Mouse (Mus musculus): ENCODE data around the gene Shisa3.

The Shisa3 gene

GRCm38 (mm10) chr5:67607804-67608673, at the start of gene Shisa3:
Shisa3 (plus strand) TSS chr5:67607882.
- DNase-seq (ENCODE audit: low spot score in 2 of 2): no peak

DNA sequence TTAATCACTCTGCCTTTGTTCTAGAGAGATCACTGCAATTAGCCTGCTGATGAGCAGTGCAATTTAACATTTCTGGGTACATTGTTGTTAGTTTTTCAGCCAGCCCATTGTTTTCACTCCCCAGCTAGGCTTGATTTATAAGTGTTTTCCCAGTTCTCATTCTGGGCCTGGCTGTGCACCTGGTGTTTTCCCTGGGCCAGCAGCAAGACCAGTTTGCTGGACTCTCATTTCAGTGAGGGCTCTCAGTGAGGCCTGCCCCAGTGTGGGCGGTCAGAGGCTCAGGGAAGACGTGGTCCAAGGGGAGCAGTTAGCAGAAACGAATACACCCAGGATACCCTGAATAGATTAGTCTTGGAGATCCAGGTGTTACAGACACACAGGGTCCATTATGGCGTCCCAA, 49.0 kb upstream of the Shisa3 start:
- no peak for DNase-seq (ENCODE audit: low spot score in 2 of 2)

- DNase-seq (ENCODE audit: low spot score in 2 of 2): no peak
Measured at GRCm38 (mm10) chr5:67559063-67559462, 48.6 kb upstream of the Shisa3 start.

DNA sequence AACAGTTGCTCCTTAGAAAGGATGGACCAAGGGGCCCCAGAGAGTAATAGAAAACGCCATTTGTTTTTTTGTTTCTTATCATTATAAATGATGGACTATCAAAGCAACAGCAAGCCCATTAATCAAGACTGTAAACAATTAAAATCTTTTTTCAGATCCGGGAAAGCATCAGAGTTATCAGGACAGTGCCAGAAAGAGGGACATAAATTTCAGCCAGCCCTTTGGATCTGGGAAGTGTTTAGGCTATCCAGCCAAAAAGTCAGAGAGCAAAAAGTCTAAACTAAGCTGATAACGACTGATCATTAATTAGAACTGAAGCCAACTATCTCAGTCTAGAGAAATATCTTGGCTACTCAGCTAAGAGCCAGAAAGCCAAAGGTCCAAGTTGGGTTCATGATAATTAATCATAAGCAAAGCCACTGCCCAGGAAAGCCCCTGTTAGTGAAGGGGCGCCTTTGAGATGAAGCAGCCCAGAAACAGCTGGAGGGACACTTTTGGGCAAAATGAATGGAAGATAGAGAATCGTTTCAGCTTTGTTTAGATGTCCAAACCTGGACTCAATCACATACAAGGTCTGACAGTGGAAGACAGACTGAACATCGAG, 35.0 kb upstream of the Shisa3 start:
- DNase-seq (ENCODE audit: low spot score in 2 of 2): no peak

DNA sequence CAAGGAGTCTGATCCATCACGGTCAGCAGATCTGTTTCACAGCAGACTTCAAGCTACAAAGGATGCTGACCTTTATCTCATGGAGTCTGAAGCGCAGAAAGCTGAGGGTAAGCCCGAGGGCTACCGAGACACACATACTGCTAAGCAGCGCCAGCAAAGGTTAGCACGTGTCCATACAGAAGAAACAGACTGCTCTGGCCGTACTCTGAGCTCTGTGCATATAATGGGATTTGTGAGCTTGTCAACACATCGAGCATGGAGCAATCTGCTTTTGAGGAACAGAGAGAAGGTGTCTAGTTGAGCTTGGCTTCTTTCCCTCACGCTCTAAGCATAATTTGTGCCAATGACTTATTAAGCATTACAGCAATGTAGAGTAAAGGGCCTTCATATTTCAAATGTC, 33.6 kb upstream of the Shisa3 start:
- no peak for DNase-seq (ENCODE audit: low spot score in 2 of 2)

DNA sequence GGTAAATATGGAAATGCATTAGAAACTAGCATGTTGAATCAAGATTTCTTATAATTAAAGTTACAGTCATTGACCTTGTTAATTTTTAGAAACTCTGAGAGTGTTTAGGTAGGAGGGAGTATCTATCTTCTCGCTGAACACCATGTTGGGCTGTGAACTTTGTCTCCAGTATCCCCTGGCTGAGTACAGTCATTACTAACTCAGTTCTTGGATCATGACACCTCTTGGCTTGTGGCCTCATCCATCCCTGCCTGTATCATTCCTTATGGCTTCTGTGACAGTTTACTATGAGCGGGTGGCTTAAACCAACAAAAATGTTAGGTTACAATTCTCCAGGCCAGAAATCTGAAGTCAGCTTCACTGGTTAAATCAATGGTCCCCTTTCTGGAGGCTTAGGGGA, 32.0 kb upstream of the Shisa3 start:
- DNase-seq (ENCODE audit: low spot score in 2 of 2): no peak

DNA sequence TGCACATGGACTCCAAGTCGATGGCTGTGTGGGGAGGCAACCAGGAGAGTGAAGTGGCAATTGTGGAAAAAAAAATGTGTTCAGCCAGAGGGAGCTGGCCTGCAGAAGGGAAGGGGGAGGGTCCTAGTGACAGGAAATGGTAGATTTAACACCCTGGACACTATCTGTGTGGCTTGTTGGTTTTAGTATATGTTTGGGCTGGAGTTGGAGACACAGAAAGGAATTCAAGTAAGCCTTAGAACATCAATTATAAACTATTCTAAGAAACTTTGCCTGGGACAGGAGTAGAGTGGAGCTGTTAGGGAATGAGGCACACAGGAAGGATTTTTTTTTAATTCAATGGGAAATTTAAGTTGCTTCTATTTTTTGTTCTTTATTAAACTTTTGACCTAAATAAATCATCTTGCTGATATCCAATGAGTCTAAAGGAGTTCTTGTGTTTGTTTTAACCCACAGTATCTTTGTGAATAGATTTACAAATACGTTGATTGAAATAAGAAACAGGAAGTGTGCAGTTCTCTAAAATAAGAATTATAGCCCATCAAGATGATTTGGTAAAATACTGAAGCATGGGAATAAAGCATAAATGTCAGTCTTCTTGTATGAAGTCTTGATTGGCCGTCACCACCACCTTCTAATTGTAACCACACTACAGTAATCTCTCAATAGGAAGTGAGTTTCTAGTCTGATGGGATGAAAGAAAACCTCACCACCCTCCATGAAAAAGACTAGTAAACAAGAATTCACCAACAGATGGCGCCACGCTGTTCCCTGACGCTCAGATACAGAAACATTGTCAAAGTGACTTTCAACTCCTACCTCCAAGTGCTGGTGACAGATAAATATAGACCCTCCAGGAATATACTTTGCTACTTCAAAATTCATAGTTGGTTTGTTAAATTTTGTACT, 27.7 kb upstream of the Shisa3 start:
- DNase-seq (ENCODE audit: low spot score in 2 of 2): peak in 1 of 2 experiments; percentile 4

- DNase-seq (ENCODE audit: low spot score in 2 of 2): no peak
Measured at GRCm38 (mm10) chr5:67595070-67595469, 12.6 kb upstream of the Shisa3 start.

GRCm38 (mm10) chr5:67595629-67596028, 12.1 kb upstream of the Shisa3 start:
- no peak for DNase-seq (ENCODE audit: low spot score in 2 of 2)

DNA sequence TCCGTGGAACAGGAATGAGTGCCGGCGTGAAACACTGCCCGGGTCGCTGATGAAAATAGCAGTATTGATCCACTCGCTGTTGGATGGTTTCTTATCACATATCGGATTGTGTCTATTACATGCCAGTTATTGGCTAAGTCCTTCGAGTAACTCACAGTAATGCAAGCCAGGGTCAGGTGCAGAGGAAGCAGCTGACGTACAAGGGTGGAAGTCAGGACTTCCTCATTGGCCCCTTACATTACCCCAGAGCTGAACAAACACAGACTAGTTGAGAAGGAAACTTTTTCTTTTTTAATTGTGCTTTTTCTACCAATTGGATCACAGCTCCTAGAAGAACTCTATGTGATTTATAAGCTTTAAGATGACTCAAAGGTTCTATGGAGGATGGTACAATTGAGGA, 7.7 kb upstream of the Shisa3 start:
- no peak for DNase-seq (ENCODE audit: low spot score in 2 of 2)

DNA sequence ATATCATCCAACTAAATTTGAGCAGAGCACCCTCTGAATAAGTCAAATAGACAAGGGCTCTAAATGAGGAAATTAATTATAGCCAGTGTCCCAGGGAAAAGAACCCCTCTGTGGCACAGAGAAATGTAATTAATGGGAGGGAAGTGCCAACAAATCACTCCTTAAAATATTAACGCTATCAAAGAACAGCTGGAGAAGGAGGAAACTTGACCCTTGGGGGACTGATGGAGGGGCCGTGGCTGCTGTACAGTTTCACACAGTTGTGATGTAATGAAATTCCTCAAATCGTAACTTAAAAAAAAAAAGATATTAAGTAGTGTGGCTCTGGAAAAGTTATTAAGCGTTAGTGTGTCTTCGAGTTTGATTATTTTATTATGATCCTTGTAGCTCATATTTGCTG, 1.7 kb upstream of the Shisa3 start:
- no peak for DNase-seq (ENCODE audit: low spot score in 2 of 2)

GRCm38 (mm10) chr5:67606916-67607803, 522 bp upstream of the Shisa3 start:
- DNase-seq (ENCODE audit: low spot score in 2 of 2): no peak

DNA sequence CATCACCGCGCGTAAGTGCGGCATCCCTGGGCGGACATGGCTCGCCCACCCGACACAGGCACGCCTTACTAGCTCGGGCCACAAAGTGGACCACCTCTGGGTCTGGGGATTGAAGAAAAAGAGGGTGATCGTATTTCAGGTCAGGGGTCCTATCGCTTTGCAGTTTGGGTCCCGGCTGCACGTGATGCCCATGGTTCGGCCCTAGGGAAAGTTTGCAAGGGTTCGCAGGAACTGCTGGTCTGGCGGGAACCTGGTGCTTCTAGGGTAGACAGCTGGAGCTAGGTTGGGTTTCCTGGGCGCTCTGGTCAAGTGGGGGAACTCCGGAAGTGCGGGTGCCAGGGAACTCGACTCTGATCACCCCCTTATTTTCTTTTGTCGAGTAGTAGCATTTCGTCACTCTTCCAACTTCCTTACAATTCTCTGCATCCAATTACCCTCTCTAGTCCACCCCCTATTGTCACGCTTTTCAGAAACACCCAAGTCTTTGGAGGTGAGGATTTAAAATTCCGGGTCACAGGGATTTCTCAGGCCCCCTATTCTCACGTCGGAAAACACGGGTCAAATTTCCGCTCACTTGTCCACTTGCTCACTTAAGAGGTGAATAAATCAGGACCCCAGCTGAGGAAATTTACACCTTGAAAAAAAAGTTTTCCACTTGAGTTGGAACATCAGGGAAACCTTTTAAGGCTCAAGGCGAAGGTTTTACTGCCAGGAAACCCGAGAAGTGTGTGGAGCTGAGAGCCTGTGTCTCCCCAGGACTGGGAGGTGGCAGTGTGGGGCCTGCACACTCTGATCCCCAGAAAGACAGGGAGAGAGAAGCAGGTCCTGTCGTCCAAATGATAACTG, 1.2 kb downstream of the Shisa3 start:
- DNase-seq (ENCODE audit: low spot score in 2 of 2): no peak

GRCm38 (mm10) chr5:67609520-67609837, 1.8 kb downstream of the Shisa3 start:
- no peak for DNase-seq (ENCODE audit: low spot score in 2 of 2)

- DNase-seq (ENCODE audit: low spot score in 2 of 2): no peak
Measured at GRCm38 (mm10) chr5:67621230-67621629, 13.5 kb downstream of the Shisa3 start.

DNA sequence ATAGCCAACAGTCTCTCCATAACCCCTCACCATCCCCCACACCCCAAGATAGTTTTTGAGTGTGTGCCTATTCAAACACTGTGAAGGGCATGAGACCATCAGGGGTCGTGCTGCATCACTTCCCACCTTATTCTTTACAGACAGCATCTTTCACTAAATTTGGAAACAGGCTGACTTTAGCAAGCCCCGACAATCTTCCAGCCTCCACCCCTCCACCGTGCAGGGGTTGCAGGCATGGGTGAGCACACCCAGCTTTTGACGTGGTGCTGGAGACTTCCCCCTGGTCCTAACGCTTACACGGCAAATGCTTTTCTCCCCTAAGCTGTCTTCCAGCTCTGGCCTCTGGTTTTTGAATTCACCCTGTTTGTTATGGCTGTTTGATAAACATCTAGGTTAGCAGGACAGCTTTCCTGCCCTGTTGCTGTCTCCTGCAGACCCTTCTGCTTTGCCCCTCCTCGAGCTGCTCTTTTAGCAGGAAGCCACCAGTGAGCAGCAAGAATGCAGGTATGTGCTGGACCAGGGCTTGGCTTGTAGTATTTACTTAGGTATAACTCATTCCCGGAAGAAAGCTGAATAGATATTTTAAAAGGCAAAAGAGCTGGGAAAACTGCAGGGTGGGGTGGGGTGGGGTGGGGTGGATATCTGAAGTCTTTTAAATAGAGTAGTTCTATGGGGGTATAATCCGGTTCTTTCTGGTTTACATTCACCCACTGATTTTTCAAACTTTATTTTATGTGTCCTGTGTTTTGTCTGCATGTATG, 20.7 kb downstream of the Shisa3 start:
- no peak for DNase-seq (ENCODE audit: low spot score in 2 of 2)

DNA sequence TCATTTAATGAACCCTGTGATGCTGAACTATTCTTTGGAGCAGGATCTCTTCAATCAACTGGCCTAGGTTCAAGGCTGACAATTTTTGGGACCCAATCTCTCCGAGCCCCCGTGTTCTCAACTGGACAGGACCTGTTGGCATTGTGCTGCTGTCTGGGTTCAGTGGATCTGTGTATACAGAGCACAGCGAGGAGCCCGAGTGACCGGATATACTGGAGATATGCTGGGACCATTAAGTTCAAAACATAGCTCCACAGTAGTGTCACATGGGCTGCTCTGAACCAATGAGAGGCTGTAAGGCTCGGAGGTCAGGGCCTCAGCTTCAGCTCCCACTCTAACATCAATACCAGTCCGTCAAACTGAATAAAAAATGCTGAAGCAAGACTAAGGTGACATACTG, 21.8 kb downstream of the Shisa3 start:
- no peak for DNase-seq (ENCODE audit: low spot score in 2 of 2)

GRCm38 (mm10) chr5:67629861-67630260, 22.2 kb downstream of the Shisa3 start:
- no peak for DNase-seq (ENCODE audit: low spot score in 2 of 2)

GRCm38 (mm10) chr5:67631261-67631660, 23.6 kb downstream of the Shisa3 start:
- DNase-seq (ENCODE audit: low spot score in 2 of 2): no peak

Data from left cerebral cortex, adult 9 months (tissue).